Mouse (Mus musculus) effector memory CD4-positive, alpha-beta T cell, adult 7 months (primary cell): ENCODE results near the gene Srpk3. TPM values are rescaled to one million over a fixed set of nuclear protein-coding genes. Genes with fewer than 3 reads are reported as not detected.

Source experiments
- polyA plus RNA-seq: library from polyadenylated mRNA; unstranded; fragments of 100-300 nt; shearing (Covaris generic); gene quantifications from one replicate; pipeline ENCODE4 v1.2.1, GENCODE M21; 2017

Srpk3 gene
- polyA plus RNA-seq, result 0.68 TPM

DNA sequence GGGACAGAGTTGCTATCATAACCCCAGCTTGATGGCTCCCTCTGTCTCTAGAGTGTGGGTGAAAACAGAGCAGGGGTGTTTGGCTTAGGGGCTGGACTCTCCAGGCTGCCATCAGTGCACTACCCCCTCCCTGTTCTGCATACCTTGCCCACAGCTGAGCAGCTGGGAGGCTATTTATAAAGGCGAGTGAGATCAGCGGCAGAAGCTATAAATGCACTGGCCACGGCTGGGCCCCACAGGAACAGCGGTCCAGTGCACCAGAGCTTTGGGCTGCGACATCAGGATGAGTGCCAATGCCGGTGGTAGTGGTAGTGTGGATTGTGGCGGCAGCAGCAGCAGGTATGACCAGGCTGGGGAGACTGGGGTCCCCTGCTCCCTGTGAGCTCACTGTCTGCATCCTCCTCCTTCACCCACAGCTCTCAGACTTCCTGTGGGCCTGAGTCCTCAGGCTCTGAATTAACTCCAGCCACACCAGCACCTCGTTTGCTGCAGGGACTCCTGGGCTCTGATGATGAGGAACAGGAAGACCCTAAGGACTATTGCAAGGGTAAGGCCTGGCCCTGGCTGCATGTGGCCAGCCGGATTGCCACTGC is at the start of gene Srpk3:
Srpk3 (plus strand) TSS at position 238 of the 593 bp plus-strand sequence.

DNA sequence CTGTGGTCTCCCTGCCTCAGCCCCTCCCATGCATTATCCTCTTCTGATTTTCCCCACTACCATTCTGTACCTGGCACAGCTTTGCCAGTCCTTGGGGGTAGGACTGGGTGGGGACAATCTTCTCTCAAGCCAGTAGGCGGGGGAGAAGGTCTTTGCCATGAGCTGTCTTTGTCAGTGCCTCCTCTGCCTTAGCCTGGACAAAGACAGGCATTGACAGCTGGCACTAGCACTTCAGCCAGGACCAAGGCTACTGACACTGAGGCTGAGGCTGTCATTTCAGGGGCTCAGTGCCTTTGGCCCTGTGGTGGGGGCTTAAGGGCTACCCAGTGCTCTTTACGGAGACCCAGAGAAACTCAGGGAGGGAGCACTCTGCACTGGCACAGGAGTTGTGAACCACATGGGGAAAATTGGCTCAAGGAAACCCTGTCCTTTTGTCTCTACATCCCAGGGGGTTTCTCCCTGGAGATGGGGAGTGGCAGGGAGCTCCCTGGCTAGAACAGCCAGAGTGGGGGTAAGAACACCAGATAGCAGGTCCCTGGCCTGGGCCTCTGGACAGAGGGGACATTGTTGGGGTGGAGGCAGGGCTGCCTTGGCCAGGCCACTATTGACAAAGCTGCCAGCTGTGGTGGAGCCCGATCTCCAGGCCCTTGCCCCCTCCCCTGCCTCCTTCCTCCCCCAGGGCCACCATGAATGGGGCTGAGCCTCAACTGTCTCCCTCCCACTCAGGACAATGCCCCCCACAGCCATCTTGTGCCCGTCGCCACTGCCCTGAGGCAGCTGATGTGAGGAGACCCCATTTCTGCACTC is 17.7 kb upstream of the Srpk3 start, which contains the start of gene Plxnb3:
Plxnb3 (plus strand) TSS at position 757 of the 807 bp plus-strand sequence.

DNA sequence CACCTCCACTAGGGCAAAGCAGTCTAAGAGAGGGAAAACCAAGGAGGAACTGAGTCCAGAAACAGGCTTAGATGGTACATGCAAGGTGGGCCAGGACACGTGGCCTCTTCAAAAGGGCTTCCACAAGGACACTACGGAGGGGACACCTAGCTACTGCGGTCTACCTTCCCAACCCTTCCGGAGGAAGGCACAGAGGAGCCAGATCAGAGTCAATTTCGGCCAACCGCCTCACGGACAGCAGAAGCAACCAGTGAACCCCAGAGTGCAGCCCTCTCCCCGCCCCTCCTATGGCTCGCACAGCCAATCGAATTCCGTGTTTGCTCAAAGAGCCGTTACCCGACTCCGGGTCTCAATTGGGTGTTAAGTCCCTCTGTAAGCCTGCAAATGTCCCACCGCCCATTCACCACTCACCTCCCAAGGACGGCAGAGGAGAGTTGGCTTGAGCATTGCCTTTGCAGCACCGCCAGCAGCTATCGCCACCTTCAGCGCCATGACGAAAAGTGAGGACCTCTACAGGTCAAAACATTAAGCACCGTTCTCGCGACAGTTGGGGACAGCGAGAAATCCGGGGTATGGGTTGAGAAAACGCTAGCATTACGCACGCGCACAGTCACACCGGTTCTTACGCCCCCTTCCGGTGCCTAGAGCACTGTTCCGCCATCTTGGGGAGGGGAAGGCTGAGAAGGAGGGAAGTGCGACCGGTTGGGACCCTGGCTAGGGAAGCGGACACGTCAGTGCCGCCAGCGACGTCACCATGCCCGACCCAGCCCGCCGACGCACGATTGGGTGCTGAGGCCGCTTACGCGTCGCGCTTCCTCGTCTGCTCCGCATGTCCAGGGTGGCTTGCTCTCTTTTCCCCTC is 12.4 kb downstream of the Srpk3 start, which contains the start of the genes Idh3g and Ssr4:
Idh3g (minus strand) TSS at position 534 of the 861 bp plus-strand sequence.
Ssr4 (plus strand) TSS at position 665 of the 861 bp plus-strand sequence.

DNA sequence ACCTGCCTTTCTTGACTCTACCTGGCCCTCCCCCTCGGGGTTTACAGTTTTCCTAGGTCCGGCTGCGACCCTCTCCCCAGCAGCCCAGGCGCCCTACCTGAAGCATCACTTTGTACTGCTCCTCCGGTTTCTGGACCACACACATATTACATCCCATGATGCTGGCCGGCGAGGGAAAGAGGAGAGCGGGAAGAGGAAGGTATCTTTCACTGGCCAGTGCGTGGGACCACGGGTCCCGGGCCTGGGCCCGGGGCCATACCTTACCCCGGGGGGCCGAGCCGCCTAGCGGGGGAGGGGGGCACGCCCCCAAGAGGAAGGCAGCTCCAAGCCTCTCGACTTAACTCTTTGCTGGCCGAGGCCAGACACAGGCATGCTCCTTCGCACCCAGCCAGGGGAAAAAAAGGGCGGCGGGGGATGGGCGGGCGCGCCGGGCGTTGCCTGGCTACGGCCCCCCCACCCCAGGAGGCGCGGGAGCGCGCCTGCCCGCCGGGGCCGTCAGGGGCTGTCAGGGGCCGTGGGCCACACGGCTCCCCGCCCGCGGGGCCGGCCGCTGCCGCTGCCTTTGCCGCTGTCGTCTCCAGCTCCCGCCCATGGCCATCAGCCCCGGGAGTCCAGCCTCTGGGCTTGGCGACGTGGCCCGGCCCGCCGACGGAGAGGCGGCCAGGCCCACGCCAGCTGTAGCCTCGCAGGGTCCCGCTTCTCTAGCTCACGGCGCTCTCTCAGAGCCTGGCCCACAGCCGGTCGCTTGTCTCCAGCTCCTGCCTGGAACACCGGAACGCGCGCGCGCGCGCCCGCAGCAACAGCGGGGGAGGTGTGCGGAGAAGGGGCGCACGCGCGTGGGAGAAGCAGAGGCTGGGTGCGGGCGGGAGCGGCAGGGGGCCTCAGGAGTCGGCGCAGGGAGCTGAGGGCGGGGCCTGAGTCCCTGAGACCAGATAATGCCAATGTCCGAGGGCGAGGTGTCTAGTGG is 50.3 kb downstream of the Srpk3 start, which contains the start of gene Pdzd4:
Pdzd4 (minus strand) TSS at position 785 of the 967 bp plus-strand sequence.

Other genes starting within 250 kb of the Srpk3 start
- not detected for gene Dusp9, start 135.0 kb upstream of the Srpk3 start, polyA plus RNA-seq
- 2.1 TPM for gene Pnck, start 114.3 kb upstream of the Srpk3 start, polyA plus RNA-seq
- not detected for gene Slc6a8, start 101.3 kb upstream of the Srpk3 start, polyA plus RNA-seq
- gene Bcap31, start 58.2 kb upstream of the Srpk3 start, polyA plus RNA-seq, result 197 TPM
- 15.5 TPM for gene Abcd1, start 57.8 kb upstream of the Srpk3 start, polyA plus RNA-seq
- 0.21 TPM for gene Plxnb3, start 17.3 kb upstream of the Srpk3 start, polyA plus RNA-seq
- gene Idh3g, start 12.5 kb downstream of the Srpk3 start, polyA plus RNA-seq, result 168 TPM
- 217 TPM for gene Ssr4, start 12.6 kb downstream of the Srpk3 start, polyA plus RNA-seq
- 0.10 TPM for gene Pdzd4, start 50.6 kb downstream of the Srpk3 start, polyA plus RNA-seq
- 1.5 TPM for gene Avpr2, start 117.7 kb downstream of the Srpk3 start, polyA plus RNA-seq
- gene L1cam, start 121.7 kb downstream of the Srpk3 start, polyA plus RNA-seq, result 24.8 TPM
- gene Arhgap4, start 147.5 kb downstream of the Srpk3 start, polyA plus RNA-seq, result 216 TPM
- 116 TPM for gene Naa10, start 147.5 kb downstream of the Srpk3 start, polyA plus RNA-seq
- gene Renbp, start 156.4 kb downstream of the Srpk3 start, polyA plus RNA-seq, result 1.8 TPM
- gene Hcfc1, start 192.0 kb downstream of the Srpk3 start, polyA plus RNA-seq, result 31.7 TPM
- 143 TPM for gene Irak1, start 249.5 kb downstream of the Srpk3 start, polyA plus RNA-seq